Mouse (Mus musculus): ENCODE measurements around the gene Ccdc103.

The Ccdc103 gene

DNA sequence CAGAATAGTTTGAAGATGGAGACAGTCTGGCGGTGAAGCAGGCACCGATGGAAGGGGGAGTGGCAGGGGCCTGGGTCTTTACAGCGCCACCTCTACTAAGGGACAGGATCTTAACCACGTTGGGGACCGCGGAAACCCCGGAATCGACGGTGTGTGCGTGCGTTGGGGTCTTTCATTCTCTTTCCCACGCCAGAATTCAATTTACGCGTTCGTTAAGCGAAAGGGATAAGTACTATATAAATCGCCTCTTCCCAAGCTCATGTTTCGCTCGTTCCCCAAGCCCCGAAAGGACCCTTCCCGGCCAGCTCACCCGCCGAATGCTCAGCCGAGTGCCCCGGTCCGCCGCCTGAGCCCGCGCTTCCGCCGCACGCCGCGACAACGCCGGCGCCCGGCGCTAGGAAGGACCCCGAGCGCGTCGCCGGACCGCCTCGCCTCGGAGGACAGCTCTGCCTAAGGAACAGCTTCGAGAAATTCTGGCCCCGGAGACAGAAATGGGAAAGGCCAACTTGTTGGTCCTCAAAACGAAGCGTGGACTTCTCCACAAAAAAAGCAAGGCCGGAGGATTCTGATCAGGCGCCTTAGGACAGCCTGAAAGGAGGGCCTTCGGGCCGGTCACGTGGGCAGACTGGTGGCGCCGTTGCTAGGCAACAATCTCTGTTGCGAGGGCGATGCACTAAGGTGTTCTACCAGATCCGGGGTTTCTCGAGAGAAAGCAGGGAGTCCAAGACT lies at the start of gene Ccdc103, which contains the start of gene Eftud2:
TSS of gene Ccdc103 (plus strand) at position 620 of the 729 bp plus-strand sequence.
TSS of gene Eftud2 (minus strand) at position 401 of the 729 bp plus-strand sequence.
- DNase-seq (ENCODE audit: low spot score in 2 of 2) = peak; percentile 86 to 92

- no peak for DNase-seq (ENCODE audit: low spot score in 2 of 2)
Measured at GRCm38 (mm10) chr11:102832700-102833297, 48.2 kb upstream of the Ccdc103 start.

- DNase-seq (ENCODE audit: low spot score in 2 of 2) = no peak
Measured at GRCm38 (mm10) chr11:102834219-102834618, 46.8 kb upstream of the Ccdc103 start.

GRCm38 (mm10) chr11:102835549-102835948 lies 45.5 kb upstream of the Ccdc103 start, which contains the start of gene Higd1b:
TSS of gene Higd1b (plus strand) at chr11:102835849.
- DNase-seq (ENCODE audit: low spot score in 2 of 2) = no peak

DNA sequence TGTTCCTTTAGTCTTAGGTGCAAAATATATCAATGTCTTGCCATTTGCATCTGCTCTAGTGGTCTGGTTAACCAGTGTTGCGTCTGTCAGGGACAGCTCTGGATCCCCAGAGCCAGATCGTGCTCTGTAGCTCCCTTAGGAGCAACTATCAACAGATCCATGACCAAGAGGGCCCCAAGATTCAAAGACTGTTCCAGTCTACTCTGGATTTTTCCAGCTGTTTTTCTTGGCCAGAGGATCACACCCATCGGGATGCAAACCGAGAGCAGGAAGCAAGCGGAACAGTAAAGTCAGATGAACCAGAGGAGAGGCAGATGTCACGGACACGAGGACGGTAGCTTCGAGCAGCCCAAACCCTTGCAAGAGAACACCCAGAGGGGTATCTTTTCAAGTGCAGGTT lies 44.9 kb upstream of the Ccdc103 start:
- no peak for DNase-seq (ENCODE audit: low spot score in 2 of 2)

DNA sequence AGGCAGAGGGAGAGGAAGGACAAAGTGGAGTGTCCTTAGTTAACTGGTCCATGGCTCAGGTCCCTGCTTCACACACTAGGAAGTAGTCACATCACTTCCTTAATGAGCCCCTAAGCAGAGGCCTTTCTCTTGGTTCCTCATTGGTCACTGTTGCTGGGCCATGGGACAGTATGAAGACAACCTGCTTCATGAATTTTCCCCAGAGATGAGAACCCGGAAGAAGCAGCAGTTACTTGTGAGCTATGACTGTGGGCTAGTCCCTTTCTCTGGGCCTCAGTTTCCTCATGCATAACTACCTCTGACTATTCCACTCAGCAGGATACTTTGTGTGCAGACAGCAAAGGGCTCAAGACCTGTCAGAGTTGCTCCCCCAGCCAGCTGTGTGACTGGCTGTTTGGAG lies 43.6 kb upstream of the Ccdc103 start:
- DNase-seq (ENCODE audit: low spot score in 2 of 2) = no peak

GRCm38 (mm10) chr11:102838126-102838525 lies 42.9 kb upstream of the Ccdc103 start:
- no peak for DNase-seq (ENCODE audit: low spot score in 2 of 2)

DNA sequence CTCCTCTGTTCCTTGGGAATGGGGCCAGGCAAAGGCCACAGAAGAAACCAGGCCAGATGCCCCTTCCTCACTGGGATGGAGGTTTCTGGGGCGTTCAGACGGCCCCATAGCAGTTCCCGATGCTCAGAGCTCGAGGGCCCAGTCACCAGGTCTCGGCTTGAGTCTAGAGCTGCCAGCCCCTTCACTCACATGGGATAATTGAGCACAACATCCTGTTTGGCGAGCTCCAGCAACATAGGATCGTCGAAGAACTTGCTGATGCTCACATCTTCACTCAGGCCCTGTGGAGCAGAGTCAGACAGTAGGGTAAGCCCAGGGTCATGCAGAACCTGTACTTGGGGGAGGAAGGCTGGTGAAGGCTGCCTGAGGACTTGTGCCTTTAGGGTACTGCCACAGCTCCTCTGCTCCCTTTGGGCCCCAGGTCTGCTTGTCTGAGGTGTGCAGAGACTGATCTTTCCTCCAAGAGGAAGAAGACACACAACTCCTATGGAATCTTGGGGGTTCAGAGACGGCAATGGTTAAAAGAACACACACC lies 42.3 kb upstream of the Ccdc103 start:
- no peak for DNase-seq (ENCODE audit: low spot score in 2 of 2)

DNA sequence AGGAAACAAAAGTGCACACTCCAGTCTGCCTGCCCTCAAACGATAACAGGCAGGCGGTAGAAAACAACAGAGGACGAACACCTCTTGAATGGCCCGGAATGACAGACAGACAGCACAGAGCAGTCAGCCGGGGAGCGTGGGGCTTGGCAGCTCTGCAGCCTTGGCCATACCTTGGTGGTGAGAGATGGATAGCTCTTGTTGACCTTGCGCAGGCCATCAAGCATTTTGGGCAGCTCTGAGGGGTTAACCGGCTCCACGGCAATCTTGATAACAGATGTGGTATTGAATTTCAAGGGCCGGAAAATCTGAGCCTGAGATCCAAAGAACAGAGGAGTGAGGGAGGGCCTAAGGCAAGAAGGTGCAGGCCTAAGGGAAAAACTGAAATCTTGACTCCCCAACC lies 35.1 kb upstream of the Ccdc103 start:
- DNase-seq (ENCODE audit: low spot score in 2 of 2) = no peak

- DNase-seq (ENCODE audit: low spot score in 2 of 2) = peak in 1 of 2 experiments; percentile 37
Measured at GRCm38 (mm10) chr11:102851883-102852282, 29.1 kb upstream of the Ccdc103 start.

DNA sequence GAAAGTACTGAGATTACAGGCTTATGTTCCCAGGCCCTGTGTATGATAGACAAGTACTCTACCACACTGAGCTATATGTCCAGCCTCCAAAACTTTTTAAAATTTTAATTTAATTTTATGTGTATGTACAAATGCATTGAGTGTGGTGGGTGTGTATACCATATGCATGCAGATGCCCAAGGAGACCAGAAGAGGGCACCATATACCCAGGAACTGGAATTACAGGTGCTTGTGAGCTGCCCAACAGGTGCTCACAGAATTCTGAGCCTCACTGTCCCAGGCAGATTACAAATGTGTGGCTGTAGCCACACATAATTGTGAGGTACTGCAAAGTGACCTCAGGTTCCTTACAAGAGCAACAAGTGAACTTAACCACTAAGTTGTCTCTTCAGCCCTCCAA lies 27.2 kb upstream of the Ccdc103 start:
- DNase-seq (ENCODE audit: low spot score in 2 of 2) = no peak

DNA sequence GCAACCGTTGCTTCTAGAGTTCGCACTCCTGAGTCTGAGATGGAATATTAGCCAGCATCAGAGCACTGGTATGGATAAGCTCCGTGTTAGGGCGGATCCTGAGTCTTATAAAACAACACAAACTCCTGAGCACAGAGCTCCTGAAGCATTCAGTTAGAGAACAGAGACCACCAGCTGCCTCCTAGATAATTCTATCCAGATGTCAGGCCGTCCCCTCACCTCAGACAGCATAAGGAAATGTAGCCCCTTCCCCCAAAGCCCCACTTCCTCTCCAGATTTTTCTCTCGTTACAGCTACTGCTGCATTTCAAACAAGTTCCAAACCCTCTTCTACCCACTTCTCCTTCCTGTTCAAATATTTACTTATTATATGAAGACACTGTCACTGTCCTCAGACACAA lies 25.1 kb upstream of the Ccdc103 start:
- no peak for DNase-seq (ENCODE audit: low spot score in 2 of 2)

DNA sequence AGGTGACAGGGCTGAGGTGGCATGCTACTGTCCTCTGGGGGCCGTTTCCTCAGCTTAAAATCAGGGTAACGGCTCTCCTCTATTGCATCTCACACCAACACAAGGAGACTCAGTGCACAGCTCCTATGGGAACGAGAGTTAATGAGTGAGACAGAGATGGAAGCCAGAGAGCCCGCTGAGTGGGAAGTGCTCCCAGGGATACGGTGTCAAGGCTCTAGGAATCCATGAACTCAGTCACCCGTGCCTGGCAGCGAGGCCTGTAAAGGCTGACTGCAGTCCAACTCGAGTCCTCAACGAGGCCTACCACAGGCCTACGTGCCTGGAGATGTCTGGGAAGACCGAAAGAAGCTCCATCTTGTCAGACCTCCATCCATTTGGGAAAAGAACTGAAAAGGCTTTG lies 22.1 kb upstream of the Ccdc103 start:
- no peak for DNase-seq (ENCODE audit: low spot score in 2 of 2)

DNA sequence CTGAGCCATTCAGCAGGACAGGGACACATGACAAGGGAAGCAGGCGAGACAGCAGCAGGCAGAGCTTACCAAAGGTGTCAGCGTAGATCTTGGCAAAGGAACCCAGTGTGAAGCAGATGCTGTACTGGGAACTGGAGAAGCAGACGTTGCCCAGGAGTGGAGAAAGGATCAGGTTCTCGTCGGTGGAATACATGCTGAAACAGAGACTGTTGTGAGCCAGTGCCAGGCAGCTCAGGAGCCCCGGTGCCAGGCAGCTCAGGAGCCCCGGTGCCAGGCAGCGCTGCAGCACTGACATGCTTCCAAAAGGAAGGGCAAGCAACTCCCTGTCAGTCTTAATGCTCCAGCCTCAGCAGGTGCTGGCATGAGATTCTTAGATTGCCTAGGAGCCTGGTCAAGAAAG lies 21.1 kb upstream of the Ccdc103 start:
- DNase-seq (ENCODE audit: low spot score in 2 of 2) = no peak

- peak in 1 of 2 experiments; percentile 30 for DNase-seq (ENCODE audit: low spot score in 2 of 2)
Measured at GRCm38 (mm10) chr11:102864272-102864671, 16.7 kb upstream of the Ccdc103 start.

DNA sequence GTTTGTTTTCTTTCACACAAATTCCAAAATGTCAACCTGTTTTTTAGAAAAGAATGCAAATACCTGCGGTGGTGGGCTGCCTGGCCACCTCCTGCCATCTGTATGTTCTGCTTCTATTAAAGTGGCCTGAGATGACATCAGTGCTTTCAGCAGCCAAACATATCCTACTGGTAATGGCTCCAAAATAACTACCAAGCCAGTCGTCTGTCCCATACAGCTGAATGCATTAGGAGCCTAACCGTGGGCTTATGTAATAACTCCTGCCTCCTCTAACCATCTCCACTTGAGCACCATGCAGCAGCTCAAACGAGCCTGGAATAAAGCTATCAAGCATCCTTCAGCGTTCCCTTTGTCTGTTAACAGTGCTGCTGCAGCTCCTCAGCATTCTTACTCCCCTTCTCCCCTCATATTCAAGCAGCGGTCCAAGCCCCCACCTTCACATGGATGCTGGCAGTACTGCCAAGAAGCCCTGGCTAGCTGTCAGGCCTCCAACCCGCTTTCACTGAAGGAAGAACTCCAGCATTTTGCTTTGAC lies 6.1 kb upstream of the Ccdc103 start:
- DNase-seq (ENCODE audit: low spot score in 2 of 2) = no peak

GRCm38 (mm10) chr11:102879558-102879957 lies 1.4 kb upstream of the Ccdc103 start:
- DNase-seq (ENCODE audit: low spot score in 2 of 2) = no peak

DNA sequence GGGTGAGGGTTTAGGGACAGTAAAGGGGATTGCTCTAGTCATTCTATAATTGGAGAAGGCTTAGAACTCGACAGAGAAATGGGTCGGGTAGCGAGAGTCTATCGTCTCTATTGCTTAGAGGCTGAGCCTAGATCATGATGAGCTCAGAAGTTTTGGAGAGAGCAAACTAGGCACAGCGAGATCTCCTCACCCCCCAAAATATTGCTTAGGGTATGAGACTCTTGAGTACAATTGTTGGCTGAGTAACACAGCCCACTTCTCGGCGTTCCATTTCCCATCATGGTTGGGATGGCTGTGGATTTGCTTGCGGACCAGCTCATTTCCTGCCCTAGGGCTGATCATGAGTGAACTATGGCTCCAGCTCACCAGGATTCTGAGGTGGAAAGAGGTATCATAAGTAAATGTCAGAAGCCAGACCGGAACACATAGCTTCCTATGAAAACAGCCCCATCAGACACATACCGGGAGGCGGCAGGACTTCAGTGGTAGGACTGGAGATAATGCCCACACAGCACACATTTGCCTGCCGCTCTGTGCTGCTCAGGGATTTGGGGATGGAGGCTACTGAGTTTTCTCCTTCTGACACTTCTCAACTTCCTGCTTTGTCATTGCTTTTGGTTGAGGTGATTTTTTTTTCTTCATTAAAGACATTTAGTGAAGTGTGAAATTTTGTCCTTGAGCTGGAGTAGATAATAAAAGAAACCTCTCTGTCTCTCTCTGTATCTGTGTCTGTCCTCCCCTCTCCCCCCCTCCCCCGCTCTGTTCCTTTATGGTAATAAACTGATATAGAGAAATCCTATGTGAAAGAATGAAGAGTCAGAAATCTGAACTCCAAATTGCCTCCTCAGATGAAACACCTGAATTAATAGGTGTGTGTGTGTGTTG lies 552 bp downstream of the Ccdc103 start:
- no peak for DNase-seq (ENCODE audit: low spot score in 2 of 2)

DNA sequence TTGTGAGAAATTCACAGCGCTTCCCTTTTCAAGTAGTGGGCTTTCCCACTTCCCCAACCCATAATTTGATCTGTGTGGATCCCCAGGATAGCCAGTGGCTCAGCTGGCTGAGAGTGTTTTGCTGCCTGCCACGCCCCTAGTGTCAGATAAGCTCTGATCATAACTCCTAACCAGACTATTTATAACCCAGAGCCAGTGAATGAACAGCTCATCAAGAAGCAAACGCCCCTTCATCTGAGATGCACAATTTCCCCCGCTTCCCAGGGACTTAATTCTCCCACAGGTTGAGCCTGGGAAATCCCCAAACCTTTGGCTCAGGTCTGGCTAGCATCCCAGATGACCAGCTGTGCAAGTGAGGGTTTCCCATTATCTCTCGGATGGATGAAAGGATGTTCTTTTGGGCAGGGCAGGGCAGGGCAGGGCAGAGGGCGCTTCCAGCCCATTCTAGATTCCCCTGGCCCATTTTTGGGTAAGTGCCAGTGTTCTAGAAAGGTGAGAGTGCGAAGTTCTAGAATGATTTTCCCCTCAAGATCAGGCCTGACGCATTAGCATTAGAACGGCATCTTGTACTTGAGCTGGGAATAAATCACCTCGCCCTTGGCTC lies 3.7 kb downstream of the Ccdc103 start, which contains the start of gene Fam187a:
TSS of gene Fam187a (plus strand) at position 554 of the 604 bp plus-strand sequence.
- no peak for DNase-seq (ENCODE audit: low spot score in 2 of 2)

DNA sequence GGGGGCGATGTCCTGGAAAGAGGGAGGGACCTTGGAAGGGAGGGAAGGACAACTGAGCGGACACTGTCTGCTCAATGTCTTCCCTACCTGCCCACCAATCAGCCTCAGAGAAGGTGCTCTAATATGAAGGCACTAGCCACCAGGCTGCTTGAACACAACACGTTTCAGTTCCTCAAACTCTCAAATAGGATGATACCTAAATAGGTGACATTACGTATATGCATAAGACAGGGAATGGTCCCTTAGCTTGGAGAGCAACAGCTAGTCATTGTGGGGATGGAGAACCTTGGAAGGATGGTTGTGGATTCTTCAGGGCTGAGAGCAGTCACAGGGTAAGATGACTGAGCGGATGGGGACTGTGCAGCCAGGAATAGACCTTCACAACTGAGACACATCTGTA lies 6.4 kb downstream of the Ccdc103 start:
- no peak for DNase-seq (ENCODE audit: low spot score in 2 of 2)

DNA sequence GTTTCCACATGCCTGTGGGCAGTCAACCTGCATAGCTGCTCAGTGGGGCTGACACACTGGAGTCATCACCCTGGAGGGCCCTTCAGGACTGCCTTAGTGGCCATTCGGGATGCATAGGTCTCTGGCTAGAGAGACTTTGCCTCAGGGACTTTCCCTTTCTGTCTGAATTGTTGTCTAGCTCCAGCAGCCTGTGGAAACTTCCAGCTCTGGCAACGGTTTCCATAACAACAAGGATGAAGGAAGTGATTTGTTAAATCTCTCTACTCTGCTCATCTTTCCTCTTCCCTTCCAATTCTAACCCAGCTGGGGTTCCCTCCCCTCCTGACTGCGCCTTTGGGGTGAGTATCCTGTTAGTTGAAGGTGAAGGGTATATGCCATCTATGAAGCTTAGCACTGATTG lies 7.1 kb downstream of the Ccdc103 start:
- no peak for DNase-seq (ENCODE audit: low spot score in 2 of 2)
